Mouse (Mus musculus): ENCODE data around the gene Fam216a. TPM values are rescaled to one million over a fixed set of nuclear protein-coding genes. Genes with fewer than 3 reads are reported as not detected.

Gene Fam216a
- polyA plus RNA-seq, 1 experiment from 2014 or later: 63.6 TPM

DNA sequence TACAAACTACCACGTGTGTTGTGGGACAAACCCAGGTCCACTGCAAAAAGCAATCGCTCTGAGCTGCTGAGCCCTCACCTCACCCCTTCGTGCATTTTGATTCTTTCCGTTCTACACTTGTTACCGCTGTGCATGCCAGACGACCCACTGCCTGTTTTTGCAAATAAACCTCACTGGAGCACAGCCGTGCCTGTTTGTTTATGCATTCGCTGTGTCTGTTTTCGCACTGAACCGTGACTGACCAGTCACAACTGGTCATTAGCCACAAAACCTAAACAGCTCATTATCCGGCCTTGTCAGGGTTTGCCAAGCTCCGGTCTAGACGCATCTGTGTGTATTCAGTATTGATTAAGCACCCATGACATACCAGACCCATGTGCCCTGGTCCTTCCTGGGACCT, 30.0 kb upstream of the Fam216a start:
- Histone ChIP-seq H3K4me1 (peaks cover 8% of the 10 kb centered on the region), H3K27ac (no peak overlapping the region), H3K27me3 (no peaks in the 10 kb centered on the region), H3K9ac (no peak overlapping the region), H3K36me3 (peaks cover 94% of the 10 kb centered on the region), H3K4me2 (no peak overlapping the region), H3K4me3 (replicated peaks) (no peak overlapping the region), H3K9me3 (replicated peaks) (no peaks in the 10 kb centered on the region)
- WGBS: 84% methylated on average over 13 of the region's 13 CpGs
- ATAC-seq (replicated peaks; ENCODE audit: low FRiP score): no peak

DNA sequence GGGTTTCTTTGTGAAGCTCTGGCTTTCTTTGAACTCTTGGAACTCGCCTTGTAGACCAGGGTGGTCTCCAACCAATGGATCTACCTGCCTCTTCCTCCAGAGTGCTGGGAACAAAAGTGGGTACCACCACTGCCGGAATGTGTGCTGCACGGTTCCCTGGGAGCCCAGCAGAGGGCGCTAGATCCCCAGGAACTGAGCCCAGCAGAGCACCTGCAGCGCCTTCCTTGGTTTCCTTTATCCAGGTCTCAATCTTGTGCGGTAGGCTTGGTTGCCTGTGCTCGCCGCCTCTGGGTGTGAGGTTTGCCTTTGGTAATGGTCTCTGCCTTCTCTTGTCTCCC, 29.1 kb upstream of the Fam216a start:
- WGBS: 20% methylated on average over 8 of the region's 8 CpGs
- ATAC-seq (replicated peaks; ENCODE audit: low FRiP score): no peak
- Histone ChIP-seq H3K36me3 (peaks cover 92% of the 10 kb centered on the region), H3K4me1 (peaks cover 8% of the 10 kb centered on the region), H3K9ac (no peak overlapping the region), H3K4me2 (no peak overlapping the region), H3K4me3 (replicated peaks) (no peak overlapping the region), H3K9me3 (replicated peaks) (no peaks in the 10 kb centered on the region), H3K27ac (no peak overlapping the region), H3K27me3 (no peaks in the 10 kb centered on the region)

DNA sequence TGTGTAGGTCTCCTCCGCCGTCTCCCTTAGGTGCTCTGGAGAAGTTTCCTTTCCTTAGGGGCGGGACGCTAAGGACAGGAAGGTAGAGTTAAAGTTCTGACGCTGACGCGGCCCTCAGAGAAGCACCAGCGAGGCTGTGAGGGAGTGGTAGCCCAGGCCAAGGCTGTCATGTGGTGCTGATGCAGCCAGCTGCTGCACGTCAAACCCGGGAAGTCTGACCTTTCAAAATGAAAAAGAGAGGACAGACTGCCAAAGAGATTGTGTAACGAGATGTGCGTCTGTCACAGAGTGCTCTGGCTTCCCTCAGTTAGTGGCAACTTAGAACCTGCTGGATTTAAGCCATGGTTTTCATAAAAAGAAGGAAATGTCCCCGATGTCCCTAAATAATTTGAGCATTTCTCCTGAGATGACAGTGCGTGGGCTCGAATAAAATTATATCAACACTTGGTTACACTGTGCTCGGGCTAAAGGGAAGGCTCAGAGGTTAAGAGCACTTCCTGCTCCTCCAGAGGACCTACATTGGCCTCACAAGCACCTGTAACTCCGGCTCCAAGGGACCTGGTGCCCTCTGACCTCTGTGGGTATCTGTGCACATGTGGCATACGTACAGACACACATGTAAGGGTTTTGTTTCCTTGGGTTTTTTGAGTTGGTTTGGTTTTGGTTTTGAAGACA, 28.6 kb upstream of the Fam216a start:
- H3K4me2 ChIP-seq: no peak overlapping the region
- peaks cover 8% of the 10 kb centered on the region for H3K4me1 ChIP-seq
- no peak overlapping the region for H3K27ac ChIP-seq
- ATAC-seq (replicated peaks; ENCODE audit: low FRiP score): no peak
- WGBS: 61% methylated on average over 18 of the region's 18 CpGs
- H3K27me3 ChIP-seq: no peaks in the 10 kb centered on the region
- peaks cover 87% of the 10 kb centered on the region for H3K36me3 ChIP-seq
- no peaks in the 10 kb centered on the region for H3K9me3 ChIP-seq (replicated peaks)
- H3K4me3 ChIP-seq (replicated peaks): no peak overlapping the region
- H3K9ac ChIP-seq: no peak overlapping the region

DNA sequence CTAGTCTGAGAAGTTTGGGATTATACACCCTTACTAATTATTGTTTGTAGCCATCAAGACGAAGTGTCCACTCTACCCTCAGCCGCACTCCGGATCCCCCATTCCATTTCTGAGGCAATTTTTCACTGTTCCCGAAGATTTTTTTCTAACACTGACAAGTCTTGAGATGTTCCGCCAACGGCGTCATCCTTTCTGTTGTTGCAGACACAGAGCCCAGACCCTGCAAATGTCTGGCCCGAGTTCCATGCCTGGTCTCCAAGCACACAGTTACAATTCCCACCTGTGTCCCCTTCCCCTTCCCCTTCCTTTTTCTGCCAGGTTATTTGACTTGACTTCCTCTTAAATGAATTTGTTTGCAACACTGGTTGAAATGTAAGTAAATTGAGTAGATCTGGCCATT, 27.7 kb upstream of the Fam216a start:
- 93% methylated on average over 8 of the region's 8 CpGs for WGBS
- Histone ChIP-seq H3K36me3 (peaks cover 82% of the 10 kb centered on the region), H3K9ac (no peak overlapping the region), H3K4me1 (peaks cover 11% of the 10 kb centered on the region), H3K27me3 (no peaks in the 10 kb centered on the region), H3K9me3 (replicated peaks) (no peaks in the 10 kb centered on the region), H3K27ac (no peak overlapping the region), H3K4me3 (replicated peaks) (no peak overlapping the region), H3K4me2 (no peak overlapping the region)
- ATAC-seq (replicated peaks; ENCODE audit: low FRiP score): no peak

DNA sequence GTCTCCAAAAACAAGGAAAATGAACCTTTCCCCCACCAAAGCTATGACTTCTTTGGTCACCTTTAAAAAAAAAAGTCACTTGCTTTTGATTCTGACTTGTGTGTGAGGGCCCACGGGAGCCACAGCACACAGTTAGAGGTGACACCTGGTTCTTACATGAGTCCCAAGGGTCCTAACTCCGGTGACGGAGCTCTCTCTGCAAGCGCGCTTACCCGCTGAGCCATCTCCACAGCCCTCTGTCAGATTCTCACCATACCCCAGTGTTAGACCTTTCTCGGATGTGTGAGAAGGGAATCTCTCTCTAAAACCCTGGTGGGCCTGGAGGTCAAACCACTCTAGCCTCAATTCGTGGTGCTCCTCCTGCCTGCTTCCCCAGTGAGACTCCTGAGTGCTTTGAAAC, 25.3 kb upstream of the Fam216a start:
- no peak overlapping the region for H3K4me3 ChIP-seq (replicated peaks)
- H3K9ac ChIP-seq: no peak overlapping the region
- 89% methylated on average over 8 of the region's 8 CpGs for WGBS
- H3K27ac ChIP-seq: peak overlapping the region; percentile 78; the same call in 1 of the 2 replicates
- H3K4me2 ChIP-seq: no peak overlapping the region
- no peaks in the 10 kb centered on the region for H3K27me3 ChIP-seq
- peaks cover 63% of the 10 kb centered on the region for H3K36me3 ChIP-seq
- peaks cover 21% of the 10 kb centered on the region for H3K4me1 ChIP-seq
- ATAC-seq (replicated peaks; ENCODE audit: low FRiP score): no peak
- H3K9me3 ChIP-seq (replicated peaks): no peaks in the 10 kb centered on the region

DNA sequence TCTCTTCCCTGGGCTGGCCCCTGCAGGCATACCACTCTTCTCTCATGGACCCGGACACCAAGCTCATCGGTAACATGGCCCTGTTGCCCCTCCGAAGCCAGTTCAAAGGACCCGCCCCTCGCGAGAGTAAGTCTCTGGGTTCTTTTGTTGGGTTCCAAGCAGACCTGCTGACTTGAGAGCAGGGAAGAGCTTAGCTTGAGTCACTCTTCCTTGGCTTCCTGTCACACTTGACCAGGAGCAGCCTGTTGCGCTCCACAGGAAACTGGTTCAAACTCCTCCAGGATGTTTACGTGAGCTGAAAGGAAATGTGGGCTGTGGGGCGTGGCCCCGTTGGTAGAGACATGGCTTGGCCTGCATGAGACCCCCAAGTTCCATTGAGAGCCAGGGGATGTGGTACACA, 24.6 kb upstream of the Fam216a start:
- no peaks in the 10 kb centered on the region for H3K9me3 ChIP-seq (replicated peaks)
- no peak overlapping the region for H3K9ac ChIP-seq
- H3K4me2 ChIP-seq: 0 out of 2 replicates have a peak overlapping the region, but pooled peaks have one; percentile 14
- peaks cover 56% of the 10 kb centered on the region for H3K36me3 ChIP-seq
- 0 out of 2 replicates have a peak overlapping the region, but pooled peaks have one; percentile 14 for H3K4me3 ChIP-seq (replicated peaks)
- H3K4me1 ChIP-seq: peaks cover 25% of the 10 kb centered on the region
- 85% methylated on average over 10 of the region's 10 CpGs for WGBS
- H3K27ac ChIP-seq: peak overlapping the region; percentile 78
- no peaks in the 10 kb centered on the region for H3K27me3 ChIP-seq
- 0 out of 2 replicates have a peak, but pooled peaks have one; percentile 27 for ATAC-seq (replicated peaks; ENCODE audit: low FRiP score)

DNA sequence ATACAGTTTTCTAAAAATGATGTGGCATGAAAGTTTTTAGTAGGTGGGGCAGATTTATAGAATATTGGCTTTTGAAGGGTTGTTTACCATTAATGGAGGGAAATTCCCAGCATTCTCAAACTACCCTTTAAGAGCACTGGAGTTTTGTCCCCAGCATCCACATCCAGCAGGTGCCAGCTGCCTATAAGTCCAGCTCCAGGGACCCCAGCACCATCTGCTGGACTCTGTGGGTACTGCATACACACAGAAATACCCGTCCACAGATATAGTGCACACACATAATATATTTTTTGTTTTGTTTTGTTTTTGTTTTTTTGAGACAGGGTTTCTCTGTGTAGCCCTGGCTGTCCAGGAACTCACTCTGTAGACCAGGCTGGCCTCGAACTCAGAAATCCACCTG, 21.7 kb upstream of the Fam216a start:
- Histone ChIP-seq H3K36me3 (peaks cover 32% of the 10 kb centered on the region), H3K4me2 (no peak overlapping the region), H3K27ac (no peak overlapping the region), H3K4me1 (peaks cover 17% of the 10 kb centered on the region), H3K9me3 (replicated peaks) (no peaks in the 10 kb centered on the region), H3K27me3 (no peaks in the 10 kb centered on the region), H3K9ac (no peak overlapping the region), H3K4me3 (replicated peaks) (no peak overlapping the region)
- 50% methylated on average over 2 of the region's 2 CpGs for WGBS
- no peak for ATAC-seq (replicated peaks; ENCODE audit: low FRiP score)

DNA sequence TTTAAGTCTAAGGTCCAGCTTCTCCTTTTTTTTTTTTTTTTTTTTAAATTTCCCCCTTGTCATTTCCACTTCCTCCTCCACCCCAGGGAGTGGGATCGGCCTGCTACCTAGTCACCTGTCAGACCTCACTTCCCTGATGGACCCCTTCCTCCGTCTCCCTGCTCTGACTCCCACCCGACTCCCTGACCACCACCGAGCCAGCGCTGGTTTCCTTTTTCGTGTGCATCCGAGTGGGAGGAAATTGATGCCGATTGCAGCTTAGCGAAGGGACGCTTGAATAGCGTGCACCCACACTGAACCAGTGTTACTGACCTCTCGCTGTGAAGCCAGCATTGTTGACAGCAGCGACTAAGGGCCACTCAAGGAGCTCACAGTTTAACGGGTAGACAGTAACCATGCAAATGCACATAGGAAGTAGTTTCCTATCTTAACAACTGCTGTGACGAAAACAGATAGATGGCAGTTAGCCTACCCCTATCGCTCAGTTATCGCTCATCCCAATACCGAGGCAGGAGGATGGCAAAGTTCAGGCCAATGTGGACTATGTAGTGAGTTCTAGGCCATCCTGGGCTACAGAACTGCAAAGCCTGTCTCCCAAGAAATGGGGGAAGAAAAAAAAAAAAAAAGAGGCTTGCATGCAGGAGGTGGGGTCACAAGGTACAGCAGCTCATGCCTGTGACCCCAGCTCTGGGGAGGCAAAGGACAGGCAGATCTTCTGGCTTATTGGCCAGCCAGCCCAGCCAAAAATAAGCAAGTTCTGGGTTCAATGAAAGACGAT, 20.3 kb upstream of the Fam216a start:
- H3K4me2 ChIP-seq: peak overlapping the region; percentile 74
- peak overlapping the region; percentile 88 for H3K9ac ChIP-seq
- peak overlapping the region; percentile 82; the same call in 1 of the 2 replicates for H3K27ac ChIP-seq
- WGBS: 13% methylated on average over 19 of the region's 19 CpGs
- H3K4me1 ChIP-seq: peaks cover 17% of the 10 kb centered on the region
- H3K36me3 ChIP-seq: peaks cover 19% of the 10 kb centered on the region
- ATAC-seq (replicated peaks; ENCODE audit: low FRiP score): no peak
- H3K9me3 ChIP-seq (replicated peaks): no peaks in the 10 kb centered on the region
- H3K27me3 ChIP-seq: no peaks in the 10 kb centered on the region
- H3K4me3 ChIP-seq (replicated peaks): peak overlapping the region; percentile 93

DNA sequence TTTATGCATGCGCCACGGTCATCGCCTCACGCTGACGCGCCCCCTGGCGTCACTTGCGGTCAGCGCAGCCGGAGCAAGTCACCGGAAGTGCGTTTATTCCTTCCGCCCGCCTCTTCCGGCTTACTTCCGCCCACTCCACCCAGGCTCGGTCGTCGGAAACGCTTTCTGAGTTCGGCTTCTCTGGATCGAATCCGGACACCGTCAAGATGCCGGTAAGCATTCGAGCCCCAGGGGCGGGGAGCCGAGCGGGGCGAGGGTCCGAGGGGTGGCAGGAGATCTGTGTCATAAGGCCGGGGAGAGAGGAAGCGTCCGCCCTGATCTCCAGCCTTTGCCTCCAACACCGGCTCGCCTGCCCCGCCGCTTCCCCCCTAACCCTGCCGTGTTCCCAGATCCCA, 19.6 kb upstream of the Fam216a start, which contains the start of gene Arpc3:
Gene Arpc3 (plus strand): TSS at position 93 of the 395 bp plus-strand sequence.
- H3K4me2 ChIP-seq: peak within 1 kb of the TSS; percentile 74
- H3K36me3 ChIP-seq: peaks cover 12% of the 10 kb centered on the region
- ATAC-seq (replicated peaks; ENCODE audit: low FRiP score): peak; percentile 88
- H3K27me3 ChIP-seq: no peaks in the 10 kb centered on the region
- WGBS: under 1% methylated on average over 39 of the region's 39 CpGs
- H3K9ac ChIP-seq: peak within 1 kb of the TSS; percentile 88
- H3K27ac ChIP-seq: peak within 1 kb of the TSS; percentile 82
- peaks cover 17% of the 10 kb centered on the region for H3K4me1 ChIP-seq
- H3K9me3 ChIP-seq (replicated peaks): no peaks in the 10 kb centered on the region
- H3K4me3 ChIP-seq (replicated peaks): peak within 1 kb of the TSS; percentile 93

DNA sequence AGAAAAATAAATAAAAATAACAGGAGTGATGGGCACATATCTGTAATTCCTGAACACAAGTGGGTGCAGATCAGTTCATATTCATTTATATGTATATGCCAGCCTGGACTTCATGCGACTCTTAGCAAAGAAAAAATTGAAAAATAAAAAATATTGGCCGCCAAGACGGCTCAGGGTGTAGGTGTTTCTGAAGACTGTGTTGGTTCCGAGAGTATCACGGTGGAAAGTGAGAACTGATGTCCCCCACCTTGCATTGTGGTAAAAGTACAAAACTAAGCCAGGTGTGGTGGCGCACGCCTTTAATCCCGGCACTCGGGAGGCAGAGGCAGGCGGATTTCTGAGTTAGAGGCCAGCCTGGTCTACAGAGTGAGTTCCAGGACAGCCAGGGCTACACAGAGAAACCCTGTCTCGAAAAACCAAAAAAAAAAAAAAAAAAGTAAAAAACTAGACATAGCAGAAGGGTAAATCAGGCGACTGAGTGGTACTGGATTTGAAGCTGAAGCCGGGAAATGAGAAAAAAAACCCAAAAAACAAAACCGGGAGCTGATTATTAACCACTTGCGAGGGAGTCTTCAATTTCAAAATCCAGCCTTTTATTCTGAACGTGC, 19.1 kb upstream of the Fam216a start:
- Histone ChIP-seq H3K4me2 (peak overlapping the region; percentile 74), H3K27ac (no peak overlapping the region), H3K9me3 (replicated peaks) (no peaks in the 10 kb centered on the region), H3K9ac (no peak overlapping the region), H3K4me3 (replicated peaks) (peak overlapping the region; percentile 93), H3K36me3 (peaks cover 9% of the 10 kb centered on the region; the same call in 1 of the 2 replicates), H3K4me1 (peaks cover 17% of the 10 kb centered on the region), H3K27me3 (no peaks in the 10 kb centered on the region)
- no peak for ATAC-seq (replicated peaks; ENCODE audit: low FRiP score)
- WGBS: 52% methylated on average over 16 of the region's 16 CpGs

DNA sequence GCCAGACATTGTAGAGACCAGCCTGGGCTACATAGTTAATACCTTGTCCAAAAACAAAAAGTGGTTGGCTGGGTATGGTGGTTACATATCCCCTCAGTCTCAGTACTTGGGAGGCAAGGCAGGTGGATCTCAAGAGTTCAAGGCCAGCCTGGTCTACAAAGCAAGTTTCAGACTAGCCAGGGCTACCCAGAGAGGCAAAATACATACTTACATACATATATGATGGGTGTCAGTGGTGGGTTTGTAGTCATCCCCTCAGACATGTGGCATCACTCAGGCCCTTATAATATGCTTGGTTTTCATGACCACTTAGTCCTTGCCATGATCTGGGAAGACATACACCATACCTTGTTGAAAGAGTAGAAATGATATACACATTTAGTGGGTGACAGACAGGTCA, 18.5 kb upstream of the Fam216a start:
- no peak overlapping the region for H3K4me3 ChIP-seq (replicated peaks)
- H3K27me3 ChIP-seq: no peaks in the 10 kb centered on the region
- peaks cover 9% of the 10 kb centered on the region; the same call in 1 of the 2 replicates for H3K36me3 ChIP-seq
- H3K4me1 ChIP-seq: peaks cover 17% of the 10 kb centered on the region
- ATAC-seq (replicated peaks; ENCODE audit: low FRiP score): no peak
- no peaks in the 10 kb centered on the region for H3K9me3 ChIP-seq (replicated peaks)
- H3K4me2 ChIP-seq: no peak overlapping the region
- no peak overlapping the region for H3K27ac ChIP-seq
- no peak overlapping the region for H3K9ac ChIP-seq

DNA sequence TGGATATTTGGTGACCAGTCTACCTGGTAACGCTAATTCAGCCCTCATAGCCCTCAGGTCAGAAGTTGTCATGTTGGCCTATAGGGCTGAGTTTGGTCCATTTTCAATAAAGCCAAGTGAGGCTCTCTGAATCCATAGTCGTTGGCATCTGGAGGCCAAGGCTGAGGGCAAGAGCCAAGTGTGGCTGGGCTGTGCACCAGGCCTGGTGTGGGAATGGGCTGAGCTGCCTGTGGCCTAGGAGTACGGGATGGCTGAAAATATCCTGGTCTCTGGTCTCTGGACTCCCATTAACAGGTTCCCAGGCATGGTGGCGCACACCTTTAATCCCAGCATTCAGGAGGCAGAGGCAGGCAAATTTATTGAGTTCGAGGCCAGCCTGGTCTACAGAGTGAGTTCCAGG, 17.8 kb upstream of the Fam216a start:
- Histone ChIP-seq H3K4me2 (no peak overlapping the region), H3K27ac (no peak overlapping the region), H3K4me3 (replicated peaks) (no peak overlapping the region), H3K36me3 (peaks cover 6% of the 10 kb centered on the region; the same call in 1 of the 2 replicates), H3K9ac (no peak overlapping the region), H3K4me1 (peaks cover 15% of the 10 kb centered on the region), H3K27me3 (no peaks in the 10 kb centered on the region), H3K9me3 (replicated peaks) (no peaks in the 10 kb centered on the region)
- WGBS: 92% methylated on average over 5 of the region's 5 CpGs
- ATAC-seq (replicated peaks; ENCODE audit: low FRiP score): no peak
